Mouse (Mus musculus) stomach, postnatal 0 days (tissue): ENCODE data around the gene Gm17334.

ENCODE experiments used
- CTCF ChIP-seq: IDR thresholded peaks from 2 replicates; pipeline ENCODE4 v1.5.1; 2016; ENCODE audit warnings: antibody characterized with exemption, low read depth, mild to moderate bottlenecking, moderate library complexity
- EP300 ChIP-seq: optimal IDR thresholded peaks from 2 replicates; pipeline ENCODE3; 2016; ENCODE audit warnings: antibody characterized with exemption

DNA sequence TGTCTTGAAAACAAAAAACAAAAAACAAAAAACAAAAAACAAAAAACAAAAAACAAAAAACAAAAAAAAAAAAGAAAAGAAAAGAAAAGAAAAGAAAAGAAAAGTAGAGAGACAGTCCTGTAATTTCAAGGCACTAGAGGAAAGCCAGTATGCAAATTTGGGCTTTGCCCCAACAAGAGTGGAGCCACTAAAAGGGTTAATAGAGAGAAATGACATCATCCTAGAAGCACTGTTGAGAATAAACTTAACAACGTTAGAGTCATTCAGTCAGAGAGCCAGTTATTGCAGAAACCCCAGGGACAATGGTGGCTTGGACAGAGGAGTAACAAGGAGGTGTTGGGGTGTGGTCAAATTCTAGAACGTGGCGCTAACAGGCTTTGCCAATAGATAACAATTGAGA is 41.8 kb upstream of the Gm17334 start:
- no peak for TF ChIP-seq CTCF
- no peak for TF ChIP-seq EP300
